ENCODE assay signal across 17 mouse cellular contexts in the genomic region with DNA sequence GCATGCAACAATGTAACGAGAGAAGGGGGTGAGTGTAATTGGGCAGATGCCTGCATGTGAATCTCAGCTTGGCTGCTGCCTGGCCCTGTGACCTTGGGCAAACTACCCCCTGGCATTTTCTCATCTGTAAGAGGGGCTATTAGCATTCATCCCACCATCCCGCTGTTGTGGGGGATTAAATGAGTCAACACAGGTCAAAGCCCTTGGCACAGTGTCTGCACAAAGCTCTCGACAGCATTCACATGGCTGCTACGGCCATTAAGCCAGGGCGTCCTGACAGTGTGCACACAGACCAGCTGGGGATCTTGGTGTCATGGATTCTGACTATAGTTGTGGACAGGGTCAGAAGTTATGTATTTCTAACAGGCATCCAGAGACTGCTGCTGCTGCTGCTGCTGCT. TPM values are rescaled to one million over a fixed set of nuclear protein-coding genes. Genes with fewer than 3 reads are reported as not detected.
DNase-seq lines count a peak whose midpoint lies in the region; ATAC-seq lines count a peak whose summit lies in the region.
"Had no signal": no experiment of that assay in that cellular context is flagged by ENCODE, and none has a peak within 500 bp of the region (broad histone marks: within the 10 kb centered on the region; RNA-seq: fewer than 3 reads in every experiment).

No protein-coding gene starts in this region.

- H3K36me3 ChIP-seq in forebrain, embryonic 14.5 days (ENCODE audit: control insufficient read depth, insufficient read depth, low read length): no peaks in the 10 kb centered on the region
- no peaks in the 10 kb centered on the region for H3K36me3 ChIP-seq in forebrain, embryonic 12.5 days (replicated peaks)
- H3K36me3 ChIP-seq in hindbrain, embryonic 12.5 days: no peaks in the 10 kb centered on the region
- H3K36me3 ChIP-seq in midbrain, embryonic 12.5 days: no peaks in the 10 kb centered on the region
- 0 out of 2 replicates have a peak, but pooled peaks cover 2% of the 10 kb centered on the region for H3K36me3 ChIP-seq in neural tube, embryonic 15.5 days
- H3K36me3 ChIP-seq: forebrain, embryonic 15.5 days; heart, embryonic 15.5 days; limb, embryonic 15.5 days had no signal

- no peak overlapping the region for H3K9ac ChIP-seq in forebrain, embryonic 14.5 days (ENCODE audit: low read length)
- no peak overlapping the region for H3K9ac ChIP-seq in forebrain, embryonic 12.5 days
- no peak overlapping the region for H3K9ac ChIP-seq in hindbrain, embryonic 12.5 days
- no peak overlapping the region for H3K9ac ChIP-seq in midbrain, embryonic 12.5 days (replicated peaks)
- H3K9ac ChIP-seq in neural tube, embryonic 15.5 days (replicated peaks): 0 out of 2 replicates have a peak overlapping the region, but pooled peaks have one; percentile 1
- H3K9ac ChIP-seq: forebrain, embryonic 15.5 days; heart, embryonic 15.5 days; limb, embryonic 15.5 days had no signal

- peak; percentile 37 for DNase-seq in forebrain, embryonic 14.5 days (ENCODE audit: low spot score)
- DNase-seq in left cerebral cortex, adult 11 months (ENCODE audit: low spot score): no peak
- no peak for DNase-seq in left cerebral cortex, adult 9 months (ENCODE audit: low spot score in 2 of 2)
- no peak for DNase-seq in ovary, postnatal 36 days (ENCODE audit: low spot score)
- DNase-seq: cerebellum, adult 8-10 months; kidney, adult 11 months; lung, adult 18-20 months; thymus, postnatal 4 days had no signal

- H3K27ac ChIP-seq in forebrain, embryonic 14.5 days (ENCODE audit: low read depth, low read length): no peak overlapping the region
- H3K27ac ChIP-seq in forebrain, embryonic 12.5 days: no peak overlapping the region
- no peak overlapping the region; the same call in 1 of the 2 replicates for H3K27ac ChIP-seq in hindbrain, embryonic 12.5 days
- 0 out of 2 replicates have a peak overlapping the region, but pooled peaks have one; percentile 5 for H3K27ac ChIP-seq in midbrain, embryonic 12.5 days (replicated peaks)
- H3K27ac ChIP-seq in neural tube, embryonic 15.5 days (replicated peaks): no peak overlapping the region
- H3K27ac ChIP-seq: forebrain, embryonic 15.5 days; heart, embryonic 15.5 days; kidney, postnatal 0 days; limb, embryonic 15.5 days had no signal

- 0 out of 2 replicates have a peak, but pooled peaks cover 3% of the 10 kb centered on the region for H3K27me3 ChIP-seq in forebrain, embryonic 14.5 days (replicated peaks; ENCODE audit: control insufficient read depth, insufficient read depth, low read length)
- peaks cover 35% of the 10 kb centered on the region for H3K27me3 ChIP-seq in forebrain, embryonic 12.5 days
- peaks cover 7% of the 10 kb centered on the region; the same call in 1 of the 2 replicates for H3K27me3 ChIP-seq in hindbrain, embryonic 12.5 days
- H3K27me3 ChIP-seq in midbrain, embryonic 12.5 days: peaks cover 15% of the 10 kb centered on the region; the same call in 1 of the 2 replicates
- no peaks in the 10 kb centered on the region for H3K27me3 ChIP-seq in neural tube, embryonic 15.5 days (replicated peaks)

- H3K9me3 ChIP-seq in forebrain, embryonic 14.5 days (replicated peaks; ENCODE audit: control insufficient read depth, low read length): no peaks in the 10 kb centered on the region
- H3K9me3 ChIP-seq in forebrain, embryonic 12.5 days: no peaks in the 10 kb centered on the region
- H3K9me3 ChIP-seq in hindbrain, embryonic 12.5 days (replicated peaks): no peaks in the 10 kb centered on the region
- H3K9me3 ChIP-seq in midbrain, embryonic 12.5 days: no peaks in the 10 kb centered on the region
- H3K9me3 ChIP-seq in neural tube, embryonic 15.5 days (replicated peaks): no peaks in the 10 kb centered on the region
- H3K9me3 ChIP-seq: forebrain, embryonic 15.5 days; heart, embryonic 15.5 days; limb, embryonic 15.5 days had no signal

- WGBS in forebrain, embryonic 14.5 days: 24% methylated on average over 5 of the region's 5 CpGs
- WGBS in forebrain, embryonic 12.5 days: 24% methylated on average over 5 of the region's 5 CpGs
- 27% methylated on average over 5 of the region's 5 CpGs for WGBS in hindbrain, embryonic 12.5 days
- WGBS in midbrain, embryonic 12.5 days: 22% methylated on average over 5 of the region's 5 CpGs
- WGBS in neural tube, embryonic 15.5 days: 24% methylated on average over 5 of the region's 5 CpGs

- H3K4me1 ChIP-seq in forebrain, embryonic 14.5 days (ENCODE audit: control insufficient read depth, insufficient read depth, low read length): peaks cover 15% of the 10 kb centered on the region
- peaks cover 32% of the 10 kb centered on the region for H3K4me1 ChIP-seq in forebrain, embryonic 12.5 days
- peaks cover 29% of the 10 kb centered on the region for H3K4me1 ChIP-seq in hindbrain, embryonic 12.5 days
- H3K4me1 ChIP-seq in midbrain, embryonic 12.5 days: peaks cover 24% of the 10 kb centered on the region
- H3K4me1 ChIP-seq in neural tube, embryonic 15.5 days: peaks cover 44% of the 10 kb centered on the region

- 0 out of 2 replicates have a peak, but pooled peaks have one; percentile 30 for ATAC-seq in forebrain, embryonic 14.5 days
- ATAC-seq in forebrain, embryonic 12.5 days (ENCODE audit: low FRiP score): no peak
- peak; percentile 33; the same call in 1 of the 2 replicates for ATAC-seq in hindbrain, embryonic 12.5 days (ENCODE audit: low FRiP score)
- ATAC-seq in midbrain, embryonic 12.5 days (ENCODE audit: low FRiP score, low read depth): no peak
- ATAC-seq in neural tube, embryonic 15.5 days (ENCODE audit: low FRiP score): peak; percentile 55; the same call in 1 of the 2 replicates

- H3K4me2 ChIP-seq in forebrain, embryonic 14.5 days (ENCODE audit: low read length): no peak overlapping the region
- H3K4me2 ChIP-seq in forebrain, embryonic 12.5 days: no peak overlapping the region
- H3K4me2 ChIP-seq in hindbrain, embryonic 12.5 days (replicated peaks): no peak overlapping the region
- H3K4me2 ChIP-seq in midbrain, embryonic 12.5 days (replicated peaks): no peak overlapping the region; the same call in 1 of the 2 replicates
- H3K4me2 ChIP-seq in neural tube, embryonic 15.5 days: no peak overlapping the region
- H3K4me2 ChIP-seq: forebrain, embryonic 15.5 days; heart, embryonic 15.5 days; limb, embryonic 15.5 days had no signal

- no peak overlapping the region for H3K4me3 ChIP-seq in forebrain, embryonic 14.5 days (ENCODE audit: low read depth, low read length)
- no peak overlapping the region for H3K4me3 ChIP-seq in forebrain, embryonic 12.5 days (replicated peaks)
- H3K4me3 ChIP-seq in hindbrain, embryonic 12.5 days: no peak overlapping the region
- no peak overlapping the region for H3K4me3 ChIP-seq in midbrain, embryonic 12.5 days
- H3K4me3 ChIP-seq in neural tube, embryonic 15.5 days (replicated peaks): no peak overlapping the region
- H3K4me3 ChIP-seq: forebrain, embryonic 15.5 days; heart, embryonic 15.5 days; limb, embryonic 15.5 days had no signal

RNA-seq across cellular contexts. Expression of a gene that starts 21.4 kb away (rescaled TPM):
- polyA plus RNA-seq in forebrain, embryonic 14.5 days (2014; fragmentation: Nextera tagmentation; extraction: Ambion mirVana): not detected in 2 replicates
- not detected in 2 replicates for polyA plus RNA-seq in forebrain, embryonic 12.5 days (2016; fragmentation: Nextera tagmentation; extraction: Ambion mirVana)
- polyA plus RNA-seq in hindbrain, embryonic 12.5 days (2016; fragmentation: Nextera tagmentation; extraction: Ambion mirVana): not detected in 2 replicates
- polyA plus RNA-seq in midbrain, embryonic 12.5 days (2016; fragmentation: Nextera tagmentation; extraction: Ambion mirVana): not detected in 2 replicates
- polyA plus RNA-seq in neural tube, embryonic 15.5 days (2015; fragmentation: Nextera tagmentation; extraction: Ambion mirVana): 0.24 TPM in 1 of 2 replicates, not detected in the other
- polyA plus RNA-seq: forebrain, embryonic 15.5 days; heart, embryonic 15.5 days; kidney, postnatal 0 days; limb, embryonic 15.5 days; neural tube, embryonic 11.5 days had no signal

RNA-seq across cellular contexts. Expression of a gene that starts 43.6 kb away (rescaled TPM):
- polyA plus RNA-seq in forebrain, embryonic 14.5 days (2014; fragmentation: Nextera tagmentation; extraction: Ambion mirVana): 1.7 and 2.3 TPM in 2 replicates
- 3.5 and 4.2 TPM in 2 replicates for polyA plus RNA-seq in forebrain, embryonic 12.5 days (2016; fragmentation: Nextera tagmentation; extraction: Ambion mirVana)
- 5.6 TPM in 2 replicates for polyA plus RNA-seq in hindbrain, embryonic 12.5 days (2016; fragmentation: Nextera tagmentation; extraction: Ambion mirVana)
- polyA plus RNA-seq in midbrain, embryonic 12.5 days (2016; fragmentation: Nextera tagmentation; extraction: Ambion mirVana): 4.4 and 5.8 TPM in 2 replicates
- polyA plus RNA-seq in neural tube, embryonic 15.5 days (2015; fragmentation: Nextera tagmentation; extraction: Ambion mirVana): 13.0 and 17.8 TPM in 2 replicates

RNA-seq across cellular contexts. Expression of a gene that starts 54.2 kb away (rescaled TPM):
- 0.13 TPM in 1 of 2 replicates, not detected in the other for polyA plus RNA-seq in forebrain, embryonic 14.5 days (2014; fragmentation: Nextera tagmentation; extraction: Ambion mirVana)
- polyA plus RNA-seq in forebrain, embryonic 12.5 days (2016; fragmentation: Nextera tagmentation; extraction: Ambion mirVana): 0.15 and 0.28 TPM in 2 replicates
- 0.13 and 0.48 TPM in 2 replicates for polyA plus RNA-seq in hindbrain, embryonic 12.5 days (2016; fragmentation: Nextera tagmentation; extraction: Ambion mirVana)
- polyA plus RNA-seq in midbrain, embryonic 12.5 days (2016; fragmentation: Nextera tagmentation; extraction: Ambion mirVana): 0.33 TPM in 1 of 2 replicates, not detected in the other
- 0.31 and 0.54 TPM in 2 replicates for polyA plus RNA-seq in neural tube, embryonic 15.5 days (2015; fragmentation: Nextera tagmentation; extraction: Ambion mirVana)

Comparison
In these comparisons a context has a peak if more than half of its experiments do, and no peak if none do; other contexts are left out.
1. ATAC-seq: peak in forebrain, embryonic 14.5 days (single experiment), hindbrain, embryonic 12.5 days (single experiment) and neural tube, embryonic 15.5 days (single experiment); none in forebrain, embryonic 12.5 days (single experiment) and midbrain, embryonic 12.5 days (single experiment).